Mouse (Mus musculus) C2C12 (cell line): ENCODE measurements at regions not wholly inside any gene's neighbourhood (a gene's known extent, or its start where the extent isn't known, plus 50 kb on each side); places are given as distances from the start of the nearest gene placed in this dataset.

Source experiments
- CEBPB ChIP-seq: IDR thresholded peaks from one replicate; pipeline ENCODE4 v1.6.1; 2011; ENCODE audit warnings: low read depth, mild to moderate bottlenecking, control low read depth, moderate library complexity
- CTCF ChIP-seq: IDR thresholded peaks from one replicate; pipeline ENCODE4 v1.5.1; 2011; ENCODE audit not compliant: control insufficient read depth, insufficient read depth, insufficient read length
- FOSL1 ChIP-seq: IDR thresholded peaks from one replicate; pipeline ENCODE4 v1.8.0; 2011; ENCODE audit warnings: mild to moderate bottlenecking, low read length; ENCODE audit not compliant: poor library complexity, insufficient read depth, severe bottlenecking
- MYOD1 ChIP-seq: IDR thresholded peaks from one replicate; pipeline ENCODE4 v1.6.1; 2011; ENCODE audit warnings: low read depth; ENCODE audit not compliant: control insufficient read depth, insufficient read length
- MYOG ChIP-seq: IDR thresholded peaks from one replicate; pipeline ENCODE4 v1.6.1; 2011; ENCODE audit not compliant: control insufficient read depth, insufficient read length; ENCODE audit errors: extremely low read depth
- USF1 ChIP-seq: IDR thresholded peaks from one replicate; pipeline ENCODE4 v1.6.1; 2011; ENCODE audit warnings: low read depth, mild to moderate bottlenecking, control low read depth, moderate library complexity

DNA sequence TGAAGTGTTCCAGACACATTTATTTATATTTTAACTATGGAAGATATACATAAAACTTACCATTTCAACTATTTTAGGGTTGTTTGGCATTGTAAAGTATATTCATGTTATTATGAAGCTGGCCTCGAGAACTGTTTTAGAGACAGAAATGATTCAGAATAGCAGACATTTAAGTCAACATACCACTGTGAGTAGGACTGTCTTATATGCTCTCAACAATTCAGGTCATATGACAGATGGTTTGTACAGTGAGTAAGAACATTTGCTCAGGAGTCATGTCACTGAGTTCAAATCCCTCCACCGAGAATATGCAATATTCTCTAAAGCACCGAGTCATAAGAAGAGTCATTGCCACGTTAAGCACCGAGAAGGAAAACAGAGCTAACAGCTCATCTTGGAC, 290.6 kb downstream of the Lmx1a start:
- TF ChIP-seq USF1: no peak
- TF ChIP-seq CTCF: no peak
- TF ChIP-seq FOSL1: no peak
- TF ChIP-seq MYOD1: no peak
- TF ChIP-seq CEBPB: no peak
- no peak for TF ChIP-seq MYOG
